8 mouse cellular contexts compared by ENCODE assay signal in the genomic region with DNA sequence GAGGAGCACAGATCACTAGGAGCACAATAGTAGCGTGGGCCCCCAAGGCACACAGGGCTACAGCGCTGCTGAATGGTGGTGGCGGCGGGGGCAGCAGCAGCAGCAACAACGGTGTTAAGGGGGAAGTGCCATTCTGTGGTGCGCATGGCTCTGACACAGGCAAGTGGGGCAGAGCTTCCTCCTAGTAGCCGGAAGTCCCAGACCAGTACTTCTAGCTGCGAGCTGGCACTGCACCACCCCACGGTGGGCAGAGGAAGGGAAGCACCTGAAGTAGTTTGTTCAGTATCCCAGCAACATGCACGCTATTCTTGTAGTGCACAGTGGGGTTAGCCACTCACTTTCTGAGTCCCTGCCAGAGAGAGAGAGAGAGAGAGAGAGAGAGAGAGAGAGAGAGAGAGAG. TPM values are rescaled to one million over a fixed set of nuclear protein-coding genes. Genes with fewer than 3 reads are reported as not detected.
DNase-seq lines count a peak whose midpoint lies in the region; ATAC-seq and TF ChIP-seq lines count a peak whose summit lies in the region.

No protein-coding gene starts in this region.

- no peak overlapping the region for H3K9ac ChIP-seq in heart, embryonic 12.5 days
- H3K9ac ChIP-seq in lung, embryonic 15.5 days, result no peak overlapping the region

- H3K4me2 ChIP-seq in heart, embryonic 12.5 days, result peak overlapping the region; percentile 48
- peak overlapping the region; percentile 40 for H3K4me2 ChIP-seq in lung, embryonic 15.5 days

- no peak overlapping the region for H3K27ac ChIP-seq in bone marrow, adult 2 months (ENCODE audit: control insufficient read depth, insufficient read depth, low read depth, low read length, poor library complexity)
- no peak overlapping the region for H3K27ac ChIP-seq in heart, embryonic 12.5 days (ENCODE audit: poor library complexity, severe bottlenecking)
- peak overlapping the region; percentile 58 for H3K27ac ChIP-seq in lung, embryonic 15.5 days

- no peaks in the 10 kb centered on the region for H3K36me3 ChIP-seq in heart, embryonic 12.5 days
- H3K36me3 ChIP-seq in lung, embryonic 15.5 days, result no peaks in the 10 kb centered on the region

- 4% methylated on average over 10 of the region's 10 CpGs for WGBS in bone marrow, adult 2 months
- whole genome bisulfite sequencing in heart, embryonic 12.5 days, result 33% methylated on average over 10 of the region's 10 CpGs
- WGBS in lung, embryonic 15.5 days, result 24% methylated on average over 10 of the region's 10 CpGs

- no peaks in the 10 kb centered on the region for H3K9me3 ChIP-seq in heart, embryonic 12.5 days (replicated peaks)
- no peaks in the 10 kb centered on the region for H3K9me3 ChIP-seq in lung, embryonic 15.5 days

- TF ChIP-seq CTCF in bone marrow, adult 2 months (IDR thresholded peaks at IDR 0.05; ENCODE audit: control insufficient read depth, insufficient read depth, low read length), result peak; percentile 25; the same call in 1 of the 2 replicates

- TF ChIP-seq POLR2A in bone marrow, adult 2 months (IDR thresholded peaks at IDR 0.05; ENCODE audit: borderline replicate concordance, control insufficient read depth, low read depth, low read length), result peak; percentile 63; the same call in 1 of the 2 replicates

- peak overlapping the region; percentile 11 for H3K4me3 ChIP-seq in bone marrow, adult 2 months (replicated peaks; ENCODE audit: control insufficient read depth, low read depth, low read length)
- no peak overlapping the region for H3K4me3 ChIP-seq in heart, embryonic 12.5 days
- H3K4me3 ChIP-seq in lung, embryonic 15.5 days, result no peak overlapping the region; the same call in 1 of the 2 replicates

- DNase-seq in frontal cortex, postnatal 10 days (ENCODE audit: low spot score in 2 of 2), result peak; percentile 22 to 28
- no peak for DNase-seq in frontal cortex, postnatal 25 days (ENCODE audit: low spot score in 2 of 2)
- DNase-seq in kidney, postnatal 4 days, result peak; percentile 41 to 65
- peak; percentile 46 to 48 for DNase-seq in right cerebral cortex, adult 2 months (ENCODE audit: low spot score in 2 of 2)

- ATAC-seq in heart, embryonic 12.5 days (ENCODE audit: insufficient number of reproducible peaks, low FRiP score), result no peak
- peak; percentile 89 for ATAC-seq in lung, embryonic 15.5 days (ENCODE audit: borderline replicate concordance, extremely low read depth, low FRiP score, low TSS enrichment)
- ATAC-seq in activated CD4-positive, CD25-positive, alpha-beta regulatory T cell, adult 4 months, result no peak

- H3K4me1 ChIP-seq in bone marrow, adult 2 months (ENCODE audit: control insufficient read depth, insufficient read depth, low read length), result no peaks in the 10 kb centered on the region; the same call in 1 of the 2 replicates
- H3K4me1 ChIP-seq in heart, embryonic 12.5 days (replicated peaks), result 0 out of 2 replicates have a peak, but pooled peaks cover 5% of the 10 kb centered on the region
- H3K4me1 ChIP-seq in lung, embryonic 15.5 days, result no peaks in the 10 kb centered on the region

- no peaks in the 10 kb centered on the region for H3K27me3 ChIP-seq in heart, embryonic 12.5 days (replicated peaks)
- no peaks in the 10 kb centered on the region for H3K27me3 ChIP-seq in lung, embryonic 15.5 days

RNA-seq across cellular contexts. Expression of gene Gpt2, which starts 10.5 kb away (rescaled TPM):
- 0.52 and 4.0 TPM in 2 replicates for polyA plus RNA-seq in bone marrow, adult 2 months (2011; ENCODE audit: insufficient read depth, insufficient read length, low replicate concordance, missing spikeins)
- 10.3 and 11.7 TPM in 2 replicates for polyA plus RNA-seq in heart, embryonic 12.5 days (2016; fragmentation: Nextera tagmentation; extraction: Ambion mirVana)
- 18.1 and 18.6 TPM in 2 replicates for polyA plus RNA-seq in lung, embryonic 15.5 days (2015; fragmentation: Nextera tagmentation; extraction: Ambion mirVana)
- under 1 TPM; 0.24 to 0.65 TPM for polyA plus RNA-seq in activated CD4-positive, CD25-positive, alpha-beta regulatory T cell, adult 4 months (2017; shearing (Covaris generic))

RNA-seq across cellular contexts. Expression of gene 4921524J17Rik, which starts 49.3 kb away (rescaled TPM):
- polyA plus RNA-seq in bone marrow, adult 2 months (2011; ENCODE audit: insufficient read depth, insufficient read length, low replicate concordance, missing spikeins), result 7.5 and 13.8 TPM in 2 replicates
- 69.5 and 73.4 TPM in 2 replicates for polyA plus RNA-seq in heart, embryonic 12.5 days (2016; fragmentation: Nextera tagmentation; extraction: Ambion mirVana)
- polyA plus RNA-seq in lung, embryonic 15.5 days (2015; fragmentation: Nextera tagmentation; extraction: Ambion mirVana), result 36.3 and 42.5 TPM in 2 replicates
- 10 to 100 TPM; 68.8 to 82.9 TPM for polyA plus RNA-seq in activated CD4-positive, CD25-positive, alpha-beta regulatory T cell, adult 4 months (2017; shearing (Covaris generic))

Comparison
In these comparisons a context has a peak if more than half of its experiments do, and no peak if none do; other contexts are left out.
1. DNase-seq: peak in frontal cortex, postnatal 10 days (2 of 2), kidney, postnatal 4 days (2 of 2) and right cerebral cortex, adult 2 months (2 of 2); none in frontal cortex, postnatal 25 days (0 of 2).